Mouse (Mus musculus) spleen, adult 2 months (tissue): ENCODE data around the gene Scn11a. TPM values are rescaled to one million over a fixed set of nuclear protein-coding genes. Genes with fewer than 3 reads are reported as not detected.

Source experiments
- DNase-seq, 2 experiments: peaks; one replicate each; pipeline versions ENCODE4 v3.0.0 to v3.0.0-alpha.2; 2012 to 2021; ENCODE audit warnings: low spot score in 2 of 2, low read depth in 1 of 2
- H3K27ac ChIP-seq: fragments of 200-500 bp; 2 replicates; pipeline ENCODE4 v1.5.1; 2012; ENCODE audit warnings: low read length, inconsistent platforms; ENCODE audit not compliant: insufficient read depth
- H3K27me3 ChIP-seq: fragments of 200-500 bp; 2 replicates; pipeline ENCODE4 v1.6.1; 2012; ENCODE audit warnings: mild to moderate bottlenecking, moderate library complexity, low read length, inconsistent platforms; ENCODE audit not compliant: control insufficient read depth, insufficient read depth
- H3K36me3 ChIP-seq: fragments of 200-500 bp; 2 replicates; pipeline ENCODE4 v1.6.1; 2012; ENCODE audit warnings: mild to moderate bottlenecking, low read length, inconsistent platforms; ENCODE audit not compliant: control insufficient read depth, insufficient read depth
- H3K4me1 ChIP-seq: fragments of 200-500 bp; 2 replicates; pipeline ENCODE4 v1.6.1; 2011; ENCODE audit warnings: inconsistent platforms; ENCODE audit not compliant: control insufficient read depth, insufficient read depth, insufficient read length
- H3K4me3 ChIP-seq: fragments of 200-500 bp; 2 replicates; pipeline ENCODE4 v1.5.1; 2011; ENCODE audit warnings: mild to moderate bottlenecking, inconsistent platforms; ENCODE audit not compliant: insufficient read depth, insufficient read length; ENCODE audit errors: extremely low read depth
- CTCF ChIP-seq: fragments of 200-500 bp; IDR thresholded peaks from 2 replicates; pipeline ENCODE4 v1.5.1; 2011; ENCODE audit warnings: mild to moderate bottlenecking, inconsistent platforms; ENCODE audit not compliant: insufficient read depth, insufficient read length, insufficient replicate concordance; ENCODE audit errors: extremely low read depth
- POLR2A ChIP-seq: fragments of 200-500 bp; IDR thresholded peaks from 2 replicates; pipeline ENCODE4 v1.6.1; 2011; ENCODE audit warnings: low read depth, low read length, inconsistent platforms
- WGBS: fragments of 180-500 bp; shearing (Covaris S2); methylation state at CpG from one replicate; pipeline ENCODE4 v1.1.7; 2018; 5-methylcytosine and 5-hydroxymethylcytosine counted together
- polyA plus RNA-seq: library from polyadenylated mRNA; depleted of rRNA; stranded (reverse); fragments of >200 nt; gene quantifications from 2 replicates; pipeline ENCODE4 v1.2.3, GENCODE M21; 2012

The Scn11a gene
- polyA plus RNA-seq, 1 experiment = not detected

- peaks cover 9% of the 10 kb centered on the region; the same call in 1 of the 2 replicates for H3K4me1 ChIP-seq
- H3K27ac ChIP-seq = no peak overlapping the region
- no peak for TF ChIP-seq CTCF
- TF ChIP-seq POLR2A = no peak
- no peak for DNase-seq
- H3K27me3 ChIP-seq = no peaks in the 10 kb centered on the region
- no peak overlapping the region for H3K4me3 ChIP-seq
- WGBS = 4% methylated on average over 9 of the region's 9 CpGs
- H3K36me3 ChIP-seq = no peaks in the 10 kb centered on the region
Measured at GRCm38 (mm10) chr9:119823722-119824121, 1.5 kb downstream of the Scn11a start.

DNA sequence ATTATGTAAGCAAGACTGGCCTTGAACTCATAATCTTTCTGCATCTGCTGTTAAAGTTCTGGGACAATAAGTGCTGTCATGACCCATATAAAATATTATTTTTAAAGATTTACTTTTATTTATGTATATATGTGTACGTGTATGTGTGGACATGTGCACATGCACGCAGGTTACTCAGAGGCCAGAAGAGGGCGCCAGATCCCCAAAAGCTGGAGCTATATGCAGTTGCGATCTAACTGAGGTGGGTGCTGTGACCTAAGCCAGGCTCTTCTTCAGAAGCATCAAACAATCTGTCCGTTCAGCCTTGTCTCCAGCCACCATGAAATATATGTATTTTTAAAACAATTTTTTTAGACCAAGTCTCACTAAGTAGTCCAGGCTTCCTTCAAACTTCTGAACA lies 11.6 kb downstream of the Scn11a start:
- Histone ChIP-seq H3K4me3 (no peak overlapping the region), H3K27ac (no peak overlapping the region), H3K27me3 (no peaks in the 10 kb centered on the region), H3K36me3 (no peaks in the 10 kb centered on the region), H3K4me1 (no peaks in the 10 kb centered on the region; the same call in 1 of the 2 replicates)
- WGBS = 94% methylated on average over 5 of the region's 5 CpGs
- DNase-seq = no peak
- TF ChIP-seq POLR2A = no peak
- no peak for TF ChIP-seq CTCF

- no peaks in the 10 kb centered on the region for H3K36me3 ChIP-seq
- DNase-seq = no peak
- no peak overlapping the region for H3K4me3 ChIP-seq
- no peaks in the 10 kb centered on the region for H3K4me1 ChIP-seq
- TF ChIP-seq POLR2A (no peak), CTCF (no peak)
- WGBS = 85% methylated on average over 2 of the region's 2 CpGs
- no peaks in the 10 kb centered on the region for H3K27me3 ChIP-seq
- no peak overlapping the region for H3K27ac ChIP-seq
Measured at GRCm38 (mm10) chr9:119806491-119806890, 18.8 kb downstream of the Scn11a start.

- no peak overlapping the region for H3K4me3 ChIP-seq
- no peaks in the 10 kb centered on the region for H3K27me3 ChIP-seq
- no peak overlapping the region for H3K27ac ChIP-seq
- WGBS = 26% methylated on average over 11 of the region's 11 CpGs
- DNase-seq = no peak
- no peak for TF ChIP-seq POLR2A
- TF ChIP-seq CTCF = no peak
- H3K36me3 ChIP-seq = no peaks in the 10 kb centered on the region
- peaks cover 2% of the 10 kb centered on the region; the same call in 1 of the 2 replicates for H3K4me1 ChIP-seq
Measured at GRCm38 (mm10) chr9:119804501-119804847, 20.8 kb downstream of the Scn11a start.

GRCm38 (mm10) chr9:119803845-119804500 lies 21.3 kb downstream of the Scn11a start:
- 58% methylated on average over 15 of the region's 15 CpGs for WGBS
- H3K4me3 ChIP-seq = no peak overlapping the region
- H3K36me3 ChIP-seq = no peaks in the 10 kb centered on the region
- H3K4me1 ChIP-seq = peaks cover 2% of the 10 kb centered on the region; the same call in 1 of the 2 replicates
- DNase-seq = no peak
- TF ChIP-seq POLR2A = no peak
- TF ChIP-seq CTCF = no peak
- H3K27ac ChIP-seq = no peak overlapping the region
- H3K27me3 ChIP-seq = no peaks in the 10 kb centered on the region

GRCm38 (mm10) chr9:119803169-119803827 lies 22.0 kb downstream of the Scn11a start:
- no peak overlapping the region for H3K4me3 ChIP-seq
- no peaks in the 10 kb centered on the region for H3K27me3 ChIP-seq
- peaks cover 2% of the 10 kb centered on the region; the same call in 1 of the 2 replicates for H3K4me1 ChIP-seq
- no peak for TF ChIP-seq CTCF
- no peak overlapping the region for H3K27ac ChIP-seq
- DNase-seq = no peak
- 78% methylated on average over 16 of the region's 16 CpGs for WGBS
- no peaks in the 10 kb centered on the region for H3K36me3 ChIP-seq

GRCm38 (mm10) chr9:119801460-119801859 lies 23.8 kb downstream of the Scn11a start:
- DNase-seq = no peak
- H3K4me3 ChIP-seq = no peak overlapping the region
- TF ChIP-seq POLR2A (no peak), CTCF (no peak)
- peaks cover 2% of the 10 kb centered on the region; the same call in 1 of the 2 replicates for H3K4me1 ChIP-seq
- H3K36me3 ChIP-seq = no peaks in the 10 kb centered on the region
- H3K27me3 ChIP-seq = no peaks in the 10 kb centered on the region
- 11% methylated on average over 6 of the region's 6 CpGs for WGBS
- no peak overlapping the region for H3K27ac ChIP-seq
